Mouse (Mus musculus) gastrocnemius, adult 8-10 months (tissue): ENCODE measurements around the gene Frmpd1. TPM values are rescaled to one million over a fixed set of nuclear protein-coding genes. Genes with fewer than 3 reads are reported as not detected.
A peak's percentile ranks its signal among the peaks of the same experiment; 100 is the strongest.

Source experiments
- DNase-seq, 2 experiments: peaks; one replicate each; pipeline ENCODE4 v3.0.0; 2022; ENCODE audit warnings: low spot score in 2 of 2
- total RNA-seq, 4 experiments: library from RNA; stranded (reverse); gene quantifications; 2 replicates each; pipeline ENCODE4 v1.2.4; 2022

Frmpd1 gene
- total RNA-seq, 4 experiments from 2014 or later, result 0.04 TPM; not detected in 3

- peak; percentile 75 to 85 for DNase-seq
These were observed 135.6 kb downstream of the Frmpd1 start for GRCm38 (mm10) chr4:45320159-45320816.

- DNase-seq, result no peak
These were observed 146.5 kb downstream of the Frmpd1 start for GRCm38 (mm10) chr4:45331139-45331538.

DNA sequence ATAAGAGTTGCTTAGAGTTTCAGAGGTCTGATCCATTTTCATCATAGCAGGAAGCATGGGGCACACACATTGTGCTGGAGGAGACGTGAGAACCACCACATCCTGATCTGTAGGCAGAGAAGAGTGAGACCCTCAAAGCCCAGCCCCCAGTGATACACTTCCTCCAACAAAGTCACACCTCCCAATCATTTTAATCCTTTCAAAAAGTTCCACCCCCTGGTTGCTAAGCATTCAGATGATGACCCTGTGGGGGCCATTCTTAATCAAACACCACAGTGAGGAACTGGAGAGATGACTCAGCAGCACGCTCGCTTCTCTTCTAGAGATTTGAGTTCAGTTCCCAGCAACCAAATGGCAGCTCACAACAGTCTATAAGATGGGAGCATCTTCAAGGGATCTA, 147.8 kb downstream of the Frmpd1 start:
- no peak for DNase-seq

Other genes starting within 250 kb of the Frmpd1 start
- 10 to 100 TPM; 21.2 to 29.7 (median 26.3) TPM for gene Grhpr, start 203.5 kb upstream of the Frmpd1 start, total RNA-seq
- gene Zbtb5, start 172.5 kb upstream of the Frmpd1 start, total RNA-seq, result 1 to 10 TPM; 2.2 to 2.7 (median 2.5) TPM
- gene Polr1e, start 166.3 kb upstream of the Frmpd1 start, total RNA-seq, result 1 to 10 TPM; 3.7 to 6.7 (median 4.0) TPM
- 1 to 10 TPM; 1.4 to 2.6 (median 1.9) TPM for gene Fbxo10, start 100.3 kb upstream of the Frmpd1 start, total RNA-seq
- 10 to 100 TPM; 67.7 to 76.8 (median 68.6) TPM for gene Tomm5, start 76.8 kb upstream of the Frmpd1 start, total RNA-seq
- gene Trmt10b, start 112.3 kb downstream of the Frmpd1 start, total RNA-seq, result 1 to 10 TPM; 4.5 to 7.3 (median 4.6) TPM
- gene Dcaf10, start 157.2 kb downstream of the Frmpd1 start, total RNA-seq, result 10 to 100 TPM in 2 of 4 experiments, 1 to 10 TPM in 2; 8.3 to 10.5 (median 9.8) TPM
- gene Exosc3, start 157.9 kb downstream of the Frmpd1 start, total RNA-seq, result 10 to 100 TPM; 11.7 to 15.8 (median 12.8) TPM
- 100 to 1,000 TPM in 2 of 4 experiments, 10 to 100 TPM in 2; 95.3 to 112 (median 98.9) TPM for gene Slc25a51, start 223.9 kb downstream of the Frmpd1 start, total RNA-seq